Mouse (Mus musculus): ENCODE results near the gene Hexb.
"Not testable (repeated sequence)": the region's sequence is repeated elsewhere in the genome, so short reads cannot be mapped to it uniquely, and the experiment has no call there.

Hexb gene

DNA sequence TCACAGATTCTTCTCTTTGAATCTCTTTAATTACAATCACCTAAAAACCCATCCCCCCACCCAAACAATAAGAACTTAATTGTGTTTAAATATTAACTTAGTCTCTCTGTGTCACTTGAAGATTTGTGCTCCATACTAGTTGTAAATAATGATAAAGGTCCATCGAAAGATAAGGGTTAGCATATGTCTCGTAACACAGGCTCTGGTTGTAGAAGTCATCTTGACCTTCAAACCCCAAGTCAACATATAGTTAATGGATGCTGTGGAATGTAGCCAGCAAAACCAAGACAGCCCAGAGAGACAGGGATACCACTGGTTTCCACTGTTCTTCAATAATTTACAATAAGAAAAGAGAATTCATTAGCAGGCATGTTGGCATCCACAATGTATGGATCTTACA lies 14.0 kb downstream of the Hexb start:
- in situ Hi-C loops (cut with MboI, MseI), result no loop called here

DNA sequence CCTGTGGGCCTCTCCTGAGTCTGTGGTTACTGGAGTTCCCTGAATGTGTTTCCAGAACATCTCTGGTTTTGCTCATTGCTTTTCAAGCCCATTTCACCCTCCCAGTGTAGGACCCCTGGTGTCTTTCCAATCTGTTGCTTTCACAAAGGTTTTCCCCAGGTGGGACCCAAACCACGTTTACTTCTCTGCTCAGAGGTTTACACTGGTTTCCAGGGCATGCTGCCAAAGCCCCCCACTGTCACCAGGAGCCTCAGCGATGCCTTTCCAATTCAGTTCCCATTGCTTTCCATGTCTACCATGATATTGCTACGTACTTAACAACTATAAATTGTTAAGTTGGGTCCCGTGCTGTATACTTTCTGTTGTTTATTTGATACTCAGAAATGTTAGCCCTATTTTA lies 15.3 kb downstream of the Hexb start:
- in situ Hi-C loops (cut with MboI, MseI), result no loop called here

DNA sequence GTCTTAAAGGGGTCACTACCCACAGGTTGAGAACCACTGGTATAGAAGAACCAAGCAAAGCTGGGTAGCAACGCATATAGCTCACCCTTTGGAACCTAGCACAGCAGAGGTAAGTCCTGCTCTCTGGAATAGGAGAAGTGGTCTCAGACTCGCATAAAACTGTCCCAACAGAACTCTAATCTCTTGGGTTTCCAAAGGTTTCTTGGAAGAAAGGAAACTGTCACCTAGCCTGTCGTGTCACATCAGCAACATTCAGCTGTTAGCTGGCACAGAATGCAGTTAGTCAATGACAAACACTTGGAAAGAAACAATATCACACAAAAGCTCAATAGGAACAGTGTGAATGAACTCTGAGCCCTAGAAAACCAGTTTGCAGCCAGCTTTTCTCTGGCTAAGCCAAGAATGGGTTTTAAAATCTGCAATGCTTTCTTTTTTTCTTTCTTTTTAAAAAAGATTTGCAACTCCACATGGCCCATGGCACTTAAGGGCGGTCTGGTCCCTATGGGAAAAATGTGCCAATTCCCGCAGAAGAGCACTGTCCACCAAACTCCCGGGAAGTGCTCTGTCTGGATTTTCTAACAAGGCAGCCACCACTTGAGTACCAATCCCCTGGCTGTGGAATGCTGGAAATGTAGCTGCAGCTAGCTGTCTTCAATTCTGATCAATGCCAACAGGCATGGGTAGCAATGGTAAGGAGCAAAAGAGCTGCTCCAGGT lies 17.9 kb downstream of the Hexb start:
- in situ Hi-C loops (cut with MboI, MseI), result no loop called here

DNA sequence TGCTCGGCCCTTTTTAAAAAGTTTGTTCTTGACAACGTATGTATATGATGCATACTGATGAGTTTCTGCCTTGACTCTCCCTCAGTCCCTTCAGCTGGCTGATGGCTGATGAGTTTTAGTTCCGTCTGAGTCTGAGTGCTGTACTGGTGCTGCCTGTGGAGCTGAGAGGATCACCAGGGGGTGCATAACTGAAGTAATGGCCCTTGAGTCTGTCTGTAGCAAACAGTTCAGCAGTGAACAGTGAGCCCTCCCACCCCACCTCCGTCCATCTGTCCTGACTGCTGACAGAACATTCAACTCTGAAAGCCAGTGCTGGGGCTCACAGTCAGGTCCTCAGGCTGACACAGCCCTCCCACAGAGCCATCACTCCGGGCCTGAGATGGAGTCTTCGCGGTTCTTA lies 19.2 kb downstream of the Hexb start:
- in situ Hi-C loops (cut with MboI, MseI), result no loop called here

DNA sequence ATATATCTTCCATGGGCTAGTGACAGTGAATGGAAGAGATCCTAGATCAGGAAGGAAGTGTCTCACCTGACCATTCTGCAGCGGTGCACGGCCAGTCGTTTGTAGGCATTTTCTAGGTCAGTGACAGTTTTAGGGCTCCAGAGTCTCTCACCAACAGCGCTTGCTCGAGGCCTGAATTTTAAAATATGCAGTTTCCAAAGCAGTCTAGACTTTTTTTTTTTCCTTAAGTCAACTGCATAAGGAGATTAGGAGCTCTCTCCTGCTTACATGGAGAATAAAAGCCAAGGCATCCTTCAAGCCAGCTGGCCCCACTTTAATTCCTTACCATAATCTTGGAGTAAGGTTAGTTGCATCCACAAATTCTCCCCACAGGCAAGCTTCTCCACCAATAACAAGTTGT lies 21.4 kb downstream of the Hexb start:
- in situ Hi-C loops (cut with MboI, MseI), result no loop called here

DNA sequence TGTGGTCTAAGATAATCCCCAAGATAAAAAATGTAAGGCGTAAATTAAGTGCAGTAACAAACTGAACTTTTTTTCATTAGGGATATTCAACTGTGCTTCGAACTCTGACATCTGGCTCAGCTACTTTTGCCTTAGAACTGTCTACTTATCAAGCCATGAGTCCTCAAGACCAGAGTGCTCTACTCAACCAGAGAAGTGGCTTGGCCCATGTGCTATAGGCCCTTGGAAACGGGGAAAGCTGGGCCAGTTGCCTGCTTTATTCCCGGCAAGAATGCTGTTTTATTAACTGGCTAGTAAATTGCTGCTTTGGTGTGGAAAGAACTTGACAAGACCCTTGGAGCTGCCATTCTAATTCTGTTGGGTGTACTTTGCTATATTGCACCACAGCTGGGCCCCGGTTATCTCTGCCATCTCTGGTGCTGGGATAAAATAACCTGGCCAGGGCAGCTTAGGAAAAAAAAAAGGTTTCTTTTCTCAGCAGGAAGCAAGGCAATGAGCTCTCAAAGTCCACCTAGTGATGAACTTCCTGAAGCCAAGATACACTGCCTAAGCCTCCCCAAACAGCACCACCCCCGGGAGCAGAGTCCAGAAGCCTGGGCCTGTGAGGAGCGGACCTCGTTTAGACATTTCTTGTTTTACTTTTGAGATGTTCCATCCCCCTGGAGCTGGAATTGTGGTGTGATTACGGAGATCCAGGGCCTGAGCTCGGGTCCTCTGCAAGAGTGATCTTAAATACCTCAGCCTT lies 22.5 kb downstream of the Hexb start:
- in situ Hi-C loops (cut with MboI, MseI), result no loop called here

DNA sequence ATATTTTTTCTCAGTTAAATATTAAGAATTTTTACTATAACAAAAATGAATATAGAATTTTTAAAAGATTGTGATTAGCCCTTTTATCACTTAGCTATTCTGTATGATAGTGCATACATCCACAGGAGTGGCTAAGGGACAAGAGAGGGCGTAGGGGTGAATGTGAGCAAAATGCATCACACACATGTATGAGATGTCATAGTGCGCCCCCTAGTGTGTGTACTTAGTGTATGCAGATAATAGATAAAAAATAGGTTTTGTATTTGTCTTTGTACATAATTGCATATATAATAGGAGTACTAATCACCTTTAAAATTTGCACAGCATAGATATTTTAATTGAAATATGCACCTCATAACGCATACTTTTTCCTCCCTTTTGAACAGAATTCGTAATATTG lies 52.3 kb downstream of the Hexb start:
- in situ Hi-C loops (cut with MboI, MseI), result loop anchor here in 1 of 2 experiments (10.0 kb wide), 1 partner anchor 1119 kb away; the partner anchor contains the start of genes Ankra2 and Utp15

DNA sequence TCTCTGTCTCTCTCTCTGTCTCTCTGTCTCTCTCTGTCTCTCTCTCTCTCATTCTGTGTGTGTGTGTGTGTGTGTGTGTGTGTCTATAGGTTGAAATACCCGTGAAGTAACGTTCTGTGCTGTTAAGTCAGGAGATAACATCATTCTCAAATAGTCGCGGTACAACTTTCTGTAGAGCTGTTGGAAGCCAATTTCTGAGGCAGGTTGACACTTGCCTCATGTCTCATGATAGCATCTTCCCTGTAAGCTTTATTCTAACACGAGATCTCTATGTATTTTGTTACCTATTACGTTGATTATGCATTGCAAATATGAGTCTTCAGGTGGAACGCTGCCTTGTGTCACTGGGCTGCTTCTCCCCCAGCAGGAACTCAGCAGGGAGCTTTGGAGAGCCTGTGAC lies 55.8 kb downstream of the Hexb start:
- in situ Hi-C loops (cut with MboI, MseI), result loop anchor here in 1 of 2 experiments (10.0 kb wide), 1 partner anchor 1122 kb away; the partner anchor contains the start of genes Ankra2 and Utp15

DNA sequence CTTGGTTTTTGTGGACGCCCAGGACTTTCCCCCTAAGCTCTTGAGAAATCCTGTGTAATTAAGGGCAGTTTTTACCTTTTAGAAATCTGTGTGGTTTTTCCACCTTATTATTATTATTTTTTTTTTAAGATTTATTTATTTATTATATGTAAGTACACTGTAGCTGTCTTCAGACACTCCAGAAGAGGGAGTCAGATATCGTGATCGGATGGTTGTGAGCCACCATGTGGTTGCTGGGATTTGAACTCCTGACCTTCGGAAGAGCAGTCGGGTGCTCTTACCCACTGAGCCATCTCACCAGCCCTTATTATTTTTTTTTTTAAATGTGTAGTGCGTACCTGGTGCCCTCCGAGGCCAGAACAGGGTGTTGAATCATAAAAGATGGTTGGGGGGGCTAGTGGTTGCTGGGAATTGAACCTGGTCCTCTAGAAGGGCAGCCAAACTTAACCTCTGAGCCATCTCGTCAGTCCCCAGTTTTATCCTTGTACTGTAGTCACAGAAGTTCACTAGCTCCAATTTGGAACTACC lies 59.7 kb downstream of the Hexb start:
- in situ Hi-C loops (cut with MboI, MseI), result not testable (repeated sequence)

DNA sequence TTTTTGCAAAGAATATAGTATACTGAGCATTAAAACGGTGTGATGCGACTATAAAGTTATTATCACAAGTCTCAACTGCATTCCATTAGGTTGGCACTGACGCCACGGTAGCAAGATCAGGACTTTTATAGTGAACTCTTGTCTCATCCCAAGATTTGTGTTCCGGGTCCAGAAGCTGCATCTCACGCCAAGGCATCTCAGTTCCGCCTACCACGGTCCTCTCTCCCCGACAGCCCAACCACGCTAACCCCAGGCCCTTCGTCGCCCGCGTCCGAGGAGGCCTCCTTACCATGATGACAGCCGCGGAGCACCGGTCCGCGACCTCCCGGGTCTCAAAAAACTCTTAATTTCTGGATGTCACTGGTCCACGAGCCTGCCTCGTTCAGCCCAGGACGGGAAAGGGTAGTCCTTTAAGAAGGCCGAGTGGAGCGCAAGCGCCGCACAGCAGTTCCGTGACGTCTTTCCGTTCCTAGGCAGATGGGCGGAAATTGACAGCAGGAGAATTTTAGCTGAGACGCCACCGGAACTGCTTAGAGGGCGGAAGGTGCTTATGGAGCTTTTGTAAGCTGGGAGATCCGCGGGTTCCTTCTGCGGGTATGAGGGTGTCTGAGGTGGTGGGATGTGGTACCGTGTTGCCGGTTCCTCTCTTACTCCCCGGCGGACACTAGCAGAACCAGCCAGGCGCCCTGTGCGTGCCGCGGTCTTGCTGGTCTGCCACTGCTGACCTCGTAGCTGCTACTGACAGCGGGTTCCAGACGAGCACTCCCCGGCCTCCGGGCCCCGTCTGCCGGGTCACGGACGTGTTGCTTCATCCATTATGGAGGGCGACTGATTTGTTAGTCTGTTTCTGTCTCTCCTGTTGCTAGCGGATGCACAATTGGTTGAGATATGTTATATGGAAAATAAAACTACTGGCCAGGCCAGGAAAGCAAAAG lies 60.4 kb downstream of the Hexb start, which contains the start of the genes Gfm2 and Nsa2:
Gfm2 (plus strand) TSS at position 472 of the 935 bp plus-strand sequence.
Nsa2 (minus strand) TSS at position 472 of the 935 bp plus-strand sequence.
- in situ Hi-C loops (cut with MboI, MseI), result no loop called here

DNA sequence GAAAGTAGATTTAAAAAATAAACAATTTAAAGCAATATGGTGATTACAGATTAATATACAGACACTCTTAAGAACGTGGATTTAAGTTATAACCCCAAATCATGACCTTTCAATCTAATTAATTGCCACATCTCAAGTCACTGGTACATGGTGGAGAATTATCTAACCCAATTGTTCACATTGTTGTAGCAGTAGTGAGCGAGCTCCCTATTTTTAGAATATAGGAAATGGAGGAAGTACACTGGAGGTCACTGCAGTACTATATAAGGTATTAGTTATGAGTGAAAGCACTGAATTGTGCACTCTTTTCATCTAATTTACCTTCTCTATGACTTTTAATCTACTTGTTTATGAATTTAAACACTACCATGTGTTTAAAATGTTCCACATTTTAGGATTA lies 67.7 kb downstream of the Hexb start:
- in situ Hi-C loops (cut with MboI, MseI), result loop anchor here in 1 of 2 experiments (5.0 kb wide), 1 partner anchor 478 kb away; no protein-coding TSS in a partner anchor

DNA sequence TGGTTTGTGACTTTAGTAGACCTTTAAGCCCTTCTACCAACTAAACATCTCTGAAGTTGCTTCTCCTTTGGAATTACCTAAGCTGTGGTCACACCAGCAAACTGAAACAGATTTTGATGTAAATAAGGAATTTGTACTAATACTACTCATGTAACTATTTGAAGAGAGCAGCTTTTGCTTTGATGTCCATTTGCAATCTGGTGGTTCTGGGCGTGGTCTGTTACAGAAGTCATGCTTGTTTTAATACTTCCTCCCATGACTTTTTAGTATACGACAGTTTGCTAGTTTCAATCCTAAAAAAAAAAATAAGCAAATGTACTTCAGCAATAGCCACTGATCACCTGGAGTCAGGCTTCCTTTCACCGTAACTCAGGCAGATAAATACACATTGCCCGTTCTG lies 68.5 kb downstream of the Hexb start:
- in situ Hi-C loops (cut with MboI, MseI), result loop anchor here in 1 of 2 experiments (5.0 kb wide), 1 partner anchor 477 kb away; no protein-coding TSS in a partner anchor

All from T-helper 17 cell (primary cell).